Mouse (Mus musculus) kidney, adult 2 months (tissue): ENCODE data around the gene Klrc3.
"Not testable (repeated sequence)": the region's sequence is repeated elsewhere in the genome, so short reads cannot be mapped to it uniquely, and the experiment has no call there.

ENCODE experiments used
- CTCF ChIP-seq: fragments of 200-500 bp; conservative IDR thresholded peaks from 2 replicates; pipeline ENCODE4 v1.5.1; 2011; ENCODE audit warnings: low read depth, mild to moderate bottlenecking, control low read depth, low read length, moderate library complexity, mixed read lengths; ENCODE audit not compliant: insufficient read depth, insufficient read length
- POLR2A ChIP-seq: fragments of 200-500 bp; IDR thresholded peaks from one replicate; pipeline ENCODE4 v1.6.1; 2011; ENCODE audit warnings: low read depth, low read length, control low read depth

- TF ChIP-seq CTCF, POLR2A: not testable (repeated sequence)
Measured at GRCm38 (mm10) chr6:129691436-129691835, 48.3 kb upstream of the Klrc3 start.
